Mouse (Mus musculus) 3134 (cell line): ENCODE measurements at regions not wholly inside any gene's neighbourhood (a gene's known extent, or its start where the extent isn't known, plus 50 kb on each side); places are given as distances from the start of the nearest gene placed in this dataset.
A peak's percentile ranks its signal among the peaks of the same experiment; 100 is the strongest.
"Not testable (repeated sequence)": the region's sequence is repeated elsewhere in the genome, so short reads cannot be mapped to it uniquely, and the experiment has no call there.

Source experiments
- DNase-seq: peaks from one replicate; pipeline ENCODE4 v3.0.0-alpha.2; 2011; ENCODE audit warnings: low spot score; ENCODE audit not compliant: insufficient read length; ENCODE audit errors: extremely low read depth

DNA sequence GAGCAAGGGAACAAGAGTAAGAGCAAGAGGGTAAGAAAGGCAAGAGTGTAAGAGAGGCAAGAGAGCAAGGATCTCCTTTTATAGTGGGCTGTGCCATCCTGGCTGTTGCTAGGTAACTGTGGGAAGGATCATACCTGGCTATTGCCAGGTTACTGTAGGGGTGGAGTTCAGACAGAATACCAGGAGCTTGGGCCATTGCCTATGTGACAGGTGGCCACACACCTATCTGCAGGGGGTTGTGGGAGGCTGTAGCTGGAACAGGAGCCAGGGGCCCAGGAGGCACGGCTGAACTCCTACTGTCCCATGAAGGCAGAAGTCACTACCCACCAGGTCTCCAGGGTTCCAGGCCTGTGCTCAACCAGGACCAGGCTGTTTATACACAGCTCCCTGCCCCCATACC lies 1149.0 kb downstream of the 9330182O14Rik start:
- no peak for DNase-seq

DNA sequence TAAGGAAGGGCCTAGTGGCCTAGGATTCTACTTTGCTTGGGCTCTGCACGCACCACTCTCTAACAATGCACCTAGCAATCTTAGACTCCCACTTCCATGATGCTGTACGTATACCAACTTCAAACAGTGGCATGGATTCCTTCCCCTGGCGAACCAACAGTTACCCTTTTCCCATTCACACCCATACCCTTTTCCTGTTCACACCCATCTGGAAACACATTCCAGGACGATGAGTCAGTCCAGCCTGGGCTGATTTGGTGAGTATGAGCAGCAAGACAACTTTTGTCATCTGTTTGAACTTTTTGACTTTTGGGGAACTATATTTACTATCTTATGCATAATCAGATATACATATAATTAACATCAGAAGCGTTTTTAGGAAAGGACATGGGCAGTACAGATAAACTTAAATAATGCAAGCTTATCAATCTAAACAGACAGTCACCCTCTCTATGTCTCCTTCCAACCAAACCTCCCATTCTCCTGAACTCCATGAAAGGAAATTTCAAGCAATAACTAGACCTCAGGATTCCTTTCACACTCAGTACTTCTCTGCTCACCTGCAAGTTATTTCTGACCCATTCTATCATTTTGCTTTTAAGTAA lies 1152.7 kb downstream of the 9330182O14Rik start:
- DNase-seq, result peak; percentile 30

DNA sequence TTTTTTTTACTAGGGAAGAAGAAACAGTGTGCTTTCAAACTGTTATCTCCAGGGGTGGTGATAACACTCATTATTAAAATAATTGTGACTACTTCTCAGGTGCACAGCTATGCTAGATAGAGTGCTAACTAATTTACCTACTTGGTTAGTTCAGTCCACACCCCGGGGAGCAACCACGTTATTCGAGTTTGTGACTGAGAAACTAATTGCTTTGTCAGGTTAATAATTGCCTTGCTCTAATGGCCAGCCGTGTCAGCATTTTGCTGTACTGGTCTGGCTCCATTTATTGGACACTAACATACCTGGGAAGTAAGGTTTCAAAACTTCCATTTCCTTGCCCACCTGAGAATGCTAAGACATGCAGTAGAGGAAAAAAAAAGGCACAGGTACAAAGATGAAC lies 1163.3 kb downstream of the 9330182O14Rik start:
- no peak for DNase-seq

DNA sequence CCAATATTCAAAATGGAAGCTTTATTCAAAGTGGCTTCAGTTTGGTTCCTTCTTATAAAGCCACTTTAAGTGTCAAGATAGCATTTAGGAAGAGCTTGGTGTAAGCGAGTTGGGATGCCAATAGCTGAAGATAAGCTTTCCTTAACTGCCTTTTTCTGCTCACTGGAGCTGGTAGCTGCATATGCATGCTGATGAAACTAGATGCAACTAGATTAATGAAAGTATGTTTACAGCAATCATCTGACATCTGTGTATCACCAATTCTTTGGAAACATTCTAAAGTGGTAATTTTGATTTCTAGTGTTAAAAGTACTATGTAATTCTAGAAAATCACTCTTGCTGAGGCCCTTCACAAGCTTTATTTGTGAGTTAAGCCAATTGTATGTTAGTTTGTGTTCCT lies 1172.5 kb downstream of the 9330182O14Rik start:
- no peak for DNase-seq

DNA sequence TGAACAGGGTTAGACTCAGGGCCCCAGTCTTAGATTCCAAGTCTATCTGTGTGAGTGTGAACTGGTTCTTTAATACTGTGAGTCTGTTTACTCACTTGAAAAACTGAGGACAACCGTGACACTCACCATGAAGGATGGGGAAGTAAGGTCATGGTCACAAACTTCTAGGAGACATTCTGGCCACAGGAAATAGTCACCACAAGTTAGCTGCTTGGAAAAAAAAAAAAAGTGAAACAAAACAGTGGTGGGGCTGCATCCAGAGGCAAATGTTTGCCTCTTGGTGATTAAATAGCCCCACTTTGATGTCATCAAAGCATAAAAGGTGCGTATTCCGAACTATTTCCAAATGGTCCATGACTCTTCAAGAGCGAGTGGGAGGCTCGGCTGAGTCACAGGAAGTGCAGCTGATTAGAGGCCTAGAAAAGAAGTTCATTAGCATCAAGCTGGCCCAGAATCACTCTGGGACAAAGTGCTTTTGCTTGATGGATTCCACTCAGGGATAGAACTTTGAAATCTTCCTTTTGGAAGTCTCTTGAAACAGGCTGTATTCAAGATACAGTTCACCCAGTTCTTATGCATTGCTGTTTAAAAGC lies 1177.7 kb downstream of the 9330182O14Rik start:
- no peak for DNase-seq

DNA sequence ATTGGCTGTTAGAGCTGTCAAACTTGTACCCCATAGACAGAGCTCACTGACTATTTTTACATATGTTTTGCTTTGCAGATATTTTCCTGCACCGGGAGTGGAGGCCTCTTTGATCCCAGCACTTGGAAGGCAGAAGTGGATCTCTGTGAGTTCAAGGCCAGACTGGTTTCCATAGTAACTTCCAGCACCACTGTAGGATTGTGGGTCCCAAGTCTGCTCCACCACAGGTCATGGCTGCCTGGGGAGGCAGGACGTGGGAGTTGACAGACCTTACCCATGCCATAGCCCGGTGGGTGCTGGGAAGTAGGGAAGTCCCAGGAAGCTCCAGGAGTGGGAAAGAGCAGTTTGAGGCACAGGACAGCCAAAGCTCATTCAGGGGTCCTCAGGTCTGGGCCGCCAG lies 1180.8 kb downstream of the 9330182O14Rik start:
- DNase-seq, result no peak

DNA sequence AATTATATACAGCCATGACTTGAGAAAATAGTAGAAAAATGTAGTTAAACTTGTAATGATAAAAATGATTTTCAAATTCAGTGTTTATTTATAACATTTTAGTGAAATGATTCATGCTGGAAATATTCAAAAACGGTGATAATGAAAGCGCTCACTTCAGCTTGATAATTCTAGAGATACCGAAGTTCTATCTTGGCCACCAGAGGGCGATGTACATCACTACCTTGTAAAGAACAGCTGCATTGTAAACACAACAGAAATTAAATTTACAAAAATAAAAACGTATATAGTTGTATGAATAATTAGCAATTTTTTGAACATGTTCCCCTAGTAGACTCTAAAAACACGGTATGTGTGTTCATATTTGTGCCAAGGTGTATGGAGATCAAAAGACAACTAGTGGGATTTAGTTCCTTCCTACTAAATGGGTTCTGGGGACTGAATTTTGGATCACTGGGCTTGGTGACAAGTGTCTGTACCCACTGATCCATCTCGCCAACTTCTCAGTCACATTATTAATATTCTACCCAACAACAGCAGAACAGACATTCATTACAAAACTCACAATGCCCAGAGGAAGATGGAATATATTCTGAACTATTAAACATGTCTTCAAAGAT lies 1191.6 kb downstream of the 9330182O14Rik start:
- peak; percentile 6 for DNase-seq

DNA sequence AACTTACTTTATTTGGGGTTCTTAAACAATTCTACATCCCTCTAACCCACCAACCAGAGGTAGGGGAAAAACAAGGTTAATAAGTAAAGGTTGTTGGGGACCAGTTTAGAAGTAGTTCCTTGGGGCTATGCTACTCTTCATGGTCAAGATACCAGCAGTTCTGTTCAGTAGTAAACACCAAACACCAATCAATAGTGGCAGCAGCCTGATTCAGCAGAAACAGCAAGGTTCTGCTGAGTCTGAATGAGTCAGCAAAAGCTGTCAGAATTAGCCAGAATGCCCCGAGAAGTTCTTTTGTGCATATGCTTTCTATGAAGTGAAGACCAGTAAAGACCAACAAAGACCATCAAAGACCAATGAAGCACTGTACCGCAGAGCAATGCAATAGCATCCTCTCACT lies 1195.1 kb downstream of the 9330182O14Rik start:
- no peak for DNase-seq

DNA sequence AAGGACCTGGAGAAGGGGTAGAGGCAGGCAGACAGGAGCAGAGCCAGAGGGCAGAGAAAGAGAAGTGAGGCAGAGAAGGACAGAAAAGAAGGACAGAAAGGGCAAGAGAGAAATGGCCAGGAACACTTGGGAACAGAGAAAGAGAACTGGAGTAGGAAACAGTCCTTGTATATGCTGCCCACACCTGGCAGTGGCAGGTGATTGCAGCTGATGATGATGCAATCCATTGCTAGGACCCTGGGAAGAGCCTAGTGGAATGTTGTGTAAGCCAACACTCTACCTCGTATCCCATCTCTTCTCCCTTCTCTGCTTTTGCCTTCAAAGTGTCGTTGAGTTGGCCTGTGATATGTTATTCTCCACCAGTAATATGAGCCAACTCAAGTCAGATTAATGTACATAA lies 1195.9 kb downstream of the 9330182O14Rik start:
- no peak for DNase-seq

DNA sequence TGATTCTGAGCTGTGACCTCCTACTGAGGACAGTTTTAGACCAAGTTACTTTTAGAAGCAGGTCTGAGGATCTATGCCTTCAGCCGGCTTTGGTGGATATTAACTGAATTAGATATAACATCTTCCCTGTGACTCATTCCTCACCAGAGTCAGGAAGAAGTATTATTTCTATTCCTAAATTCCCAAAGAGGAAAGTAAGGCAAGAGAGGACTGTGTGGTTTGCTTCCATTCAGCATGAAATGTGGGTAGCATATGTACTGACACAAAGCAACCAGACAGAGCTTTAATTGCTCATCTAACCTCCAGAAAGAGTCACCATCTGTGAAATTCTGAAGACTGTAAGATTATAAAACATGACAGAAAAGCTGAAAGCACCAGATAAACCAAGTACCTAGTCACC lies 1198.3 kb downstream of the 9330182O14Rik start:
- no peak for DNase-seq

DNA sequence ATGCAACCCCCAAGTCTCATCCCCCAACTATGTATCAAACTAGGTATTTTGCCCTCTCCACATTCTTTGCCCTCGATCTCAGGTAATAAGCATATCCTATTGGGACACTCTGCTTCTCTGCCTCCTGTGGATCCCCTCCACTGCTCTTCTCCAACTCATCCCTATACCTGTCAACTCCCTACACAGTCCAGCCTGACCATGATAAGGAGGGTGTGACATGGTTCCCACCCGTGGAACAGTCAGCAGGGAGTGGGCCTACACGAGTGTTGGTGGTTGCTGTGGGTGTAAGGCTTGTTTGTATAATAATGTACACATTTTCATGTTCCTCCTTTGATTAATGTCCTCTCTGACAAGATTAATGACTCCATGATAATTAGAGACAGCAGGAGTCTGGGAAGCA lies 1199.0 kb downstream of the 9330182O14Rik start:
- no peak for DNase-seq

DNA sequence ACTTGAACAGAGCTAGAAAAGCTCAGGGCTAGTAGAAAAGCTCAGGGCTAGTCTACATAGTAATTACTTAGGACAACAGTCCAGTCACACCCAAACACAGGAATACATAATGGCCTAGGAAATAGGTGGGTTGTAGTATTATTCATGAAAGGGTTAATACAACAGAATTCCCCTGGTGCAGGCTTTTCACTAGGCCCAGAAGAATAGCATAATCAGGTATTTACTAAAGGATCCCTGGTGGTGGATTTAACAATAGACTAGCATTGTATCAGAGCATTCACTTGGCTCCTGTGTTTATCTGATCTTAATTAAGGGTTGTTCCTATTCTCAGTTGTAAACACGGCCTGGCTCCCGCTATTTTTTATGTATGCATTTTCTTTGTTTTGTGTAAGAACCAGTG lies 1206.5 kb downstream of the 9330182O14Rik start:
- not testable (repeated sequence) for DNase-seq

DNA sequence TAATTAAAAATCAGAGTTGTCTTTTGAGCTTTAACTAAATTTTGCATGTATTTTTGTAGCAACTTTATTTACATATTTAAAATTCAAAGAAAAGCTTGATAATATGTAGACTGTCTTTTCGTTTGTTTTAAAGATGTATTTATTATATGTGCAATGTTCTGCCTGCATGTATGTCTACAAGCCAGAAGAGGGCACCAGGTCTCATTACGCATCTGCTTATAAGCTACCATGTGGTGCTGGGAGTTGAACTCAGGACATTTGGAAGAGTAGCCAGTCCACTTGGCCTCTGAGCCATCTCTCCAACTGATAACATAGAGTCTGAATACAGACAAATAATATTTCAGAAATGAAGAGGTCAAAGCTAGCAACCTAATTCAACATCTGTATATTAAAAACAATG lies 1211.4 kb downstream of the 9330182O14Rik start:
- DNase-seq, result no peak

DNA sequence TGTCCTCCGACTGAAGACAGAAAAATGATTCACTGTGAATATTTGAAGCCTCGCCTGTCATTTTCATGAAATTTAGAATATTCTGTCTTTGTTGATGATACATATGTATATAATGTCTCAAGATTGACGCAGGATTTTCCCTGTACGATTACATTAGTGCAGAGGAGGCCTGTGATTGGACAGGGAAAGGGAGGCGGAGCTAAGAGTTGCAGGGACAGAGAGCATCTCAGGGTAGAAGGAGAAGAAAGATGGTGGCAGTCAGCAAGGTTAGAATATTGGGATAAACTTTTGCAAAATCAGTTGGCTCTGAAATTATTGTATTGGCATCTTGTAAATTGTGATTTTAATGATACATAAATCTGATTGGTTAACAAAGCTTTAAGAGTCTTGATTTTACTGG lies 1213.1 kb downstream of the 9330182O14Rik start:
- no peak for DNase-seq

DNA sequence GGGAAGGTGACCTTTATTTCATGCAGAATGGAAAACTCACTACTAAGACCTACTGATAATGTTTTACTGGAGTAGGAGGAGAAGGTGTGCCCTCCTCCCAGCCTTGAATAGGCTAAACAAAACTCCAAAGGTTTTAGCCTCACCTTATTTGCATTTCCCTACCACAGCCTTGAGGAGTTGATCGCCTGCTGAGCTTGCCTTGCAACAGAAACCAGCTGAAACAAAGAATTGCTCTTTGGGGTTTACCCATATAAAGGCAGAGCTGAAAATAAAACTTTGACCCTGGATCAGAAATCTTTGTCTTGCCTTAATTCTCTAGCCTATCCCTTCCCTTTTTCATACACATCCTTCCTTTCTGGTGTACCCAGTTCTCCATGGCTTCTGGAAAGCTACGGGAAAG lies 1218.0 kb downstream of the 9330182O14Rik start:
- DNase-seq, result no peak

DNA sequence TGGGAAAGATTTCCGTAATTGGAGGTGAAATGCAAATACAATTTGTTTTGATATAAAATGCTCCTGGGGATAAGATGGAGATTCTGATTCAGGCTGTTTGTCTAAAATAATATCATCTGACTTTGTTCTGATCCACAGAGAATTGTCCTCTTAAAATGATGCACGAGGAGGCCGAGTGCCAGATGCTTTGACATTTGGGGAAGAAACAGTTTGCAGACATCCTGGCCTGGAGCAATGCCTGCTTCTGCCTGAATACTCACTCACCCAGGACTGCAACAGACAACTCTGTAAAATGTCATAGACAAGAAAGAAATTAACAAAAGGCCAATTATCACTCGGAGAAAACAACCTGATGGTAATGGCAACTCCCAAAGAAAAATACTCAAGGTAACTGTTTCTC lies 1225.1 kb downstream of the 9330182O14Rik start:
- DNase-seq, result no peak

DNA sequence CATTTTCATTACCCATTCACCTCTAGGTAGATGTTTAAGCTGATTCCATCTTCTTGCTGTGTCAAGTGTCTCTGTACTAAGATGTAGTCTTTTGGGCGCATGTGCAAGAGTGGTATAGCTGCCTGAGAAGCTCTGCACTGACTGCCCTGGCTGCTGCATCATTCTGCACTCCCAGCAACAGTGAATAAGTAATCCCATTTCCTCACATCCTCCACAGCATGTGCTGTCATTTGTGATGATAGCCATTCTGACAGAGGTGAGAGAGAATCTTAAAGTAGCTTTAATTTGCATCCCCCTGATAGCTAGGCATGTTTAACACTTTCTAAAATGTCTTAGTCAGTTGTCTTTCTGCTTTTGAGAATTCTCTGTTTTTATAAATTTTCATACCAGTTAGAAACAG lies 1240.5 kb downstream of the 9330182O14Rik start:
- no peak for DNase-seq

DNA sequence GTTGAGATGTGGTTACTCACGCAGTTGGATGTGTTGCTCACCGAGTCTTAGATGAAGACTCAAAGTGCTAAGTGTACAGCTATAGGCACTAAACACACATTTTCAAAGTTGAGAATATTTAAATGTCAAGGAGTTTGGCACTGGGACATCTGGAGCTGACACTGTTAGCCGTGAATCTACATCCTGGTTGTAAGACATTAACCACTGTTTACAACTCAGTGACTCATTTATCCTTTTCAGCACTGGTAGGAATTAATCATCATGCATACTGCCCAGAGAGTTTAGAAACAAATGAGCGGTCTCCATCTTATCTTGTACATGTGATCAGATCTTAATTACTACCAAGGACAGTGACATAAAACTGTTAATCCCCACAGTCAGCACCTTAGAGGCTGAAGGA lies 1241.7 kb downstream of the 9330182O14Rik start:
- DNase-seq, result no peak

DNA sequence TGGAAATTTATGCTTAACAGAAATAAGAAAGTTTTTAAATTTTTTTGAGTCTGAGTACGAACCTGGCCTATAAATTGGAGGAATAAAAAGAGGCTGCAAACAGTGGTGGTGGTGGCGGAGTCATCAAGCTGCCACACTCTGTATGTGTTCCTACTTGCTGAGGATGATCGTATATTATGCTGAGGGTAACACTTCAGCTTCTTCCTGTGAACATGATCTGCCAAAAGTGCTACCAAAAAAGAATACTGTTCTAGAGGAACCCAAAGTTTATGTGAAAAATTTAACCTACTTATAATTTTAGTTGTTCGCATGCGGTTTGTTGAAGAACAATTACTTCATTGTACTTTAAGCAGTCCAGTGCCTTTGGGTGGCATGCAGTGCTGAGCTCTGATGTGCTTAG lies 1245.5 kb downstream of the 9330182O14Rik start:
- no peak for DNase-seq

DNA sequence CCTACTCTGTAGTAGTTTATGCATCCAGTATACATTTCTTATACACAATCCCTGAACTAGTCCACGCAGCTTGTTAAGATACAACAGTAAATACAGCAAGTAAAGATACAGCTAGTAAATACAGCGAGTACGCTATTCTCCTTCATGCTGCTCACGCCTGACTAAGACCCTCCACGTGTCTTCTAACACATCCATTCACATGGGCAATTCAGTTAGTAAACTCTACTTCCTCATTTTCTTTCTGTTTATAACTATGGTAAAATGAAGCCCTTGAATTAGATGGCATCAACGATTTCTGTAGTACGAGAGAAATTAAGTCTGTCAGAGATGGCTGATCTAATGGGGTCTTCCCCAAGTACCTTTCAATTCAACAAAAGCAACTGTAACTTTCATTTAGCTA lies 1246.3 kb downstream of the 9330182O14Rik start:
- DNase-seq, result no peak

DNA sequence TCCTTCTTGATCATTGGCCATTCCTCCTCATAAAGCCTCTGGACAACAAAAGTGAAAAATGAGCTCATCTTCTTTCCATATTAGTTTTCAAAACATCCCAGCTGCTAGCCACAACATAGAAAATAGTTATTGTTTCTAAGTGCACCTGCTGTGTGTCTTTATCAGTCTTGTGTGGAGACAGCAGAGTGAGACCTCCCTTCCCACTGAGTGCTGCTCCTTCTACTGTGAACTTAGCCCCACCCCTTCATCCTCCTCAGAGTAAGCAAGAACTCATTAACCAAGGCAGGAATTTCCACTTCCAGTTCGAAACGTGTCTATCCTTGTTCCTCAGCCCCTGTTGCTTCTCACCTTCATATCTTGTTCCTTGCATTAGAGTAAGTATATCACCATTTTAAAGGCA lies 1256.5 kb downstream of the 9330182O14Rik start:
- no peak for DNase-seq
